Mouse (Mus musculus) inflammation-experienced regulatory T-cells, adult 6 months (primary cell): Measurements from ENCODE around the gene Cxcl5. TPM values are rescaled to one million over a fixed set of nuclear protein-coding genes. Genes with fewer than 3 reads are reported as not detected.

Experiments used
- ATAC-seq: one replicate; pipeline ENCODE4 v1.8.0; 2017
- polyA plus RNA-seq, 3 experiments: library from polyadenylated mRNA; unstranded; fragments of 100-300 nt; shearing (Covaris generic); gene quantifications; one replicate each; pipeline ENCODE4 v1.2.1; 2017

Gene Cxcl5
- polyA plus RNA-seq: not detected

DNA sequence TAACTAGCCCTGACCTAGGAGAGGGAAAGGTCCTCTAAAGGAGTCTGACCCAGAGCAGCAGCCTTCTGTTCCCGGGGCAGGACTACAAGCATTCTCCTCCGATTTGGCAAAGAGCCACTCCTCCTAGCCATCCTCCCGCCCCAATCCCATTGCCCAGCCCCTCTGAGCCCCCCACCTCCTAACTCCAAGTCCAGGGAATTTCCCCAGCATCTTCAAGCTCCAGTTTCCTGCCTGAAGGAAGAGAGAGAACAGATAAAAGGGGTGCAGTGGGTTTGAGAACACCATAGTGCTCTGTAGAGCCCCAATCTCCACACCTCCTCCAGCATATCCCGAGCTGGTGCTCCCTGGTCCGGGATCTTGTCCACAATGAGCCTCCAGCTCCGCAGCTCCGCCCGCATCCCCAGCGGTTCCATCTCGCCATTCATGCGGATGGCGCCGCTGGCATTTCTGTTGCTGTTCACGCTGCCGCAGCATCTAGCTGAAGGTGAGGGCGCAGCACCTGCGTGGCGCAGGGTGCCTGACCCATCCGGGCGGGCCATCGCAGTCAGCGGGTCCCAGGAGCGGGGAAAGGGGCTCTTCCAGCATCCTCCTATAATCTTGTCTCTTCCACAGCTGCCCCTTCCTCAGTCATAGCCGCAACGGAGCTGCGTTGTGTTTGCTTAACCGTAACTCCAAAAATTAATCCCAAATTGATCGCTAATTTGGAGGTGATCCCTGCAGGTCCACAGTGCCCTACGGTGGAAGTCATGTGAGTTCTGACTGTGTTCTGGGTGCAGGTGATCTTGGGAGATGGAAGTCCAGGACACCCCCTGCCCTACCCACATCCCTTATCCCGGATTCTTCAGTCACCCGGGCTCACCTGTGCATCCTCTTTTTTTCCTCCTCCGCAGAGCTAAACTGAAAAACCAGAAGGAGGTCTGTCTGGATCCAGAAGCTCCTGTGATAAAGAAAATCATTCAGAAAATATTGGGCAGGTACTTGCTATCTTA is at the start of gene Cxcl5:
Cxcl5 (plus strand) TSS at position 284 of the 989 bp plus-strand sequence.
- ATAC-seq: no peak

DNA sequence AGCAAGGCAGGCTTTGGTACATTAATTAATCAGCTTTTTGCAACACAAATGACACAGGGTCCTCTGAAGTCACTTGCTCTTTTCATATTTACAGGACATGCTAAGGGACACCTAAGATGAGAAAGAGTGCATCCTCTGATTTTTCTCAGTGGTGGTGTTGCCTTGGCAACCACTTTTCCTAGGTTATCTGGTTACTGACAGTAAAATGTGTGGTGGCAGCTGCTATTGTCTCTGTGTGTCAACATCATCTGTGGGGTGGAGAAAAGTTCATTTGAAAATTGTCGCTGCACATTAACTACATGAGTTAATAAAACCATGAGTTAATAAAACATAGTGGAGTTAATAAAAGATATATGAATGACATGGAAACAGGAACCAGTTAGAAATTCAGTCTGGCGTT is 47.8 kb upstream of the Cxcl5 start:
- ATAC-seq: no peak

DNA sequence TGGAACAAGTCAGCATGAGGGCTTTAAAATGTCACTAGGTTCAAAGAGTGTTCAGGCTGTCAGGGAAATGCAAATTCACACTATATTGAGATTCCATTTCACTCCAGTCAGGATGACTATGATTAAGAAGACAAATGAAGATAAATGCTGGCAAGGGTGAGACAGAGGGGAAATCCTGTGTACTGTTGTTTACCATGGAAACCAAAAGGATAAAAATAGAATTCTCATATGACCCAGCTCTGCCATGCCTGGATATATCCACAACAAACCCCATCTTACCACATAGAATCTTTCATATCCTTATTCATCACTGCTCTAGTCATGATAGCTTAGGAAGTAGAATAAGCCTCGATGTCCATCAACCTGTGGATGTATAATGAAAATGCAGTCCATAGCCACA is 41.2 kb upstream of the Cxcl5 start:
- ATAC-seq: no peak

DNA sequence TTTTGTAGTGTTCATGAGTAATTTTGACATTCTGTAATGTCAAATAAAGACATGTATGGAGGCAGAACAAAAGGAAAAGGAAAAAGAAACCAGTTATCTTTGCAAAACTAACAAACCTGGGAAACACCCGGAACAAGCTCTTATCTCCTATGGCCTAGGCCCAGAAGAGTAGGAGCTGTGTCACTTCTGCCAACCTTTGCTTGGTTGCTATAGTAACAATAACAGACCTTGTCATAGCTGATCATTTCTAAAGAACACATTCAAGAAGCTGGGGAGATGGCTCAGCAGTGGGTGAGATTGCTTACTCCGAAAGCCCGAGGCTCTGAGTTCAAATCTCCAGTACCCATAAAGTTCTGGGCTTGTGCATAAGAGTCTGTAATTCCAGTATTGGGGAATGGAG is 36.5 kb upstream of the Cxcl5 start:
- no peak for ATAC-seq

DNA sequence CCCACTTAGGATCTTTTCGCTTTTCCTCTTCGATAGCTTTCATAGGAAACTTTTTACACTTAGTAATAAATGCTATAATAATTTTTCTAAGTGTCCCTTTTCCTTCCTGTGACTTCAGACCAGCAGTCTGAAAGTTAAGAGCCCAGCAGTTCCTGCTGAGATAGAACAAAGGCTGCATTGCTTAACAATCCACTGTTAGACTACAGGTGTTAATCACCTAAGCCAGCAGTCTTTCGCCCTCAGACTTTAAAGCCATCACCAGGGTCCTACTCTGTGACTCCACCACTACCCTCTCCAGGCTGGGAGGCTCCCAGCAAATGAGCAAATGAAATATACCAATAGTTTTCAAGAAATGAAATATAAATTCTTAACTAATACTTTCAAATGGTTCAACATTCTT is 30.9 kb upstream of the Cxcl5 start:
- no peak for ATAC-seq

DNA sequence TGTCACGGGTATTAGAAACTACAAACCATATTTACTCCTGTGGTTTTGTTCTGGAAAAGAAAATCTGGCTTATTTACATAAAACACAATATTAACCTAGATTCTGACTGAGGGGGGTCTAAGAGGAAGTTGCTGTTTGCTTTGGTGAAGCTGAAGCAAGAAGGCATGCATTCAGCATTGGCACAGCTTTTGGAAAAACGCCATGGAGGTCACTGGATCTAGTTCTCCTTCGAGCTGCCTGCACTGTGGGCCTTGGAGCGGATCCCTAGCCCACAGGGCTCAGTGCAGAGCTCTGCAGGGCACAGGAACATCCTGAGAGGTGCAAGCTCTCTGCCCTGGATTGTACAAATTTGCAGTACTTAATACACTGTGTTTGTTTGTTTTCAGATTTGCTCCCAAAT is 27.7 kb upstream of the Cxcl5 start:
- no peak for ATAC-seq

DNA sequence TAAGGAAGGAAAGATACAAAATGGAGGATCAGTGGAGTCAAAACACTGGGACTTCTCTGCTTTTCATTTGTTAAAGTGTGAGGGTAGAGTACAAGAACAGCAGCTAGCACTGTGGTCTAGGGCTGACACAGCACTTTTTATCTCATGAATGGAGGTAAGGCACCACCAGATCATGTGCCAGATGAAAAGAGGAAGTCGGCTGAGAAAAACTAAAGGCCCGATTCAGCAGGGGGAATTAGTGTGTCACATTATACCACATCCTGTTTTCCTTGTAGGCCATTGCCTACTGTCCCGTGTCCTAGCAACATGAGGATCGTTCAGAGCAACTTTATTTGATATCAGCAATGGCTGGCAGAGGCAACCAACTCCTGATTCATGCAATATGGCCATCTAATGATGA is 17.1 kb upstream of the Cxcl5 start:
- peak; percentile 81 for ATAC-seq

DNA sequence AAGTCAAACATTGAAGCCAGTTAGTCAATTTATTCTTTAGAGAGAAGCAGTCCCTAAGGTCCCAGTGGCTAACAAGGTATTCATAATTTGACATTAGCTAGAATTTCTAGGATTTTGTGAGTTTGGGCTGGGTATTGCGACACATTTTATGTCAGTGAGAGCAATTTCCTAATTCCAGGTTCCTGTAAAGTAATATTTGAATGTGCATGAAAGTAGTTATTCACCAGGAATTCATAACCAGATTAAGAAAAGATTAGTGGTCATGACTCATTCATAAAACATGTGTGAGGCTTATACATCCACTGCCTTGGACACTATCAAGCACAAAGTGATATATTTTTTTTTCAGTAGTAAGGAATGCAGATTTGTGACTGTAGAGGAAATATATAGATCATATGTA is 5.2 kb upstream of the Cxcl5 start:
- no peak for ATAC-seq

DNA sequence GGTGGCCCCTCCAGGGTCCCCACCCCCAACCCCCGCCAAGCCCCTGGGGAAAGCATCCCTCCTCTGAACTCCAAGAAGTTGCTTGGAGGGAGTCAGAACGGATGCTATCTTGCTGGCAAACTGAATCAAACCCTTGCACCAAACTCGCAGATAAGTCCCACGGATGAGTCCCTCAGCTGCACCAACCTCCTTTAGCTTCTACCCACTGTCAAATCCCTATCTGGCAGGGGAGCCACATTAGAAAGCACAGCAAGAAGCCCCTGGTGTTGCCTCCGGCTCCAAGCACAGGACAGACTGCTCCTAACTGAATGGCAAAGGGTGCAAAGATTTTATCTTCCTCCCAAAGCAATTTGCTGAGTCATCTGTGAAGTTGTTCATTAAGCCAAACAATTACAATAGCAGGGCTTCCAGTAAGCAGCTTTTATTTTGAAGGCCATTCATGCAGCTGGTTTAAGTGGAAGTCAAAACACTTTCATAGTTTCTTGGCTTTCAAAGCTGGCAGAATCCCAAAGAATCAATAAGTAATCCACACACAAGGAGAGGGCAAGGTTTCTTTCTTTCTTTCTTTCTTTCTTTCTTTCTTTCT is 1.0 kb upstream of the Cxcl5 start:
- no peak for ATAC-seq

DNA sequence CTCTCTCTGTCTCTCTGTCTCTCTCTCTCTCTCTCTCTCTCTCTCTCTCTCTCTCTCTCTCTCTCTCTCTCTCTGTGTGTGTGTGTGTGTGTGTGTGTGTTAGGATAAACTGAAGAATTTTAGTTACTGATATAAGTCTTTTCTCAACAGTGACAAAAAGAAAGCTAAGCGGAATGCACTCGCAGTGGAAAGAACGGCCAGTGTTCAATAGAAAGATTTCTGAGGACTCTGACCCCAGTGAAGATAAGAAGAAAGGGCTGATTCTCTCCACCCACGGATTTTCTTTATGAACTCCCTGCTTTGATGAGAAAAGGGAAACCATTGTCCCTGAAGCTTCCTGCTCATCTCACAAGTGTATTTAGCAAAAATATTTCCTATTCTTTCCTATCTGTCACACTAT is 1.1 kb downstream of the Cxcl5 start:
- no peak for ATAC-seq

DNA sequence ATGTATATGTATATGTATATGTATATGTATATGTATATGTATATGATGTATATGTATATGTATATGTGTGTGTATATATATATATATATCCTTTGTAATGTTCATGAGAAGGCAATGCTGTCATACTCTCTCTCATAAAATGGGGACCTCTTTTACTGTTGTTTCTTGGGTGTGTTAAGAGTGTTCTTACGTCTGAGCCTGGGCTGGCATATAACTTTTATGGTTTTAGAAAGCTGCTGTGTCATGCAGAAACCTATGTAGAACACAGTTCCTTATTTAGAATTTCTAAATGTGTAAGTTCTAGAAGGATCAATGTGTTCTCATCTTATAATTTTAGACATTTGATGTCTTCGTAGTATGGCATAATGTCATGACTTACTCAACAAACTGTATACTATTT is 1.7 kb downstream of the Cxcl5 start:
- no peak for ATAC-seq

DNA sequence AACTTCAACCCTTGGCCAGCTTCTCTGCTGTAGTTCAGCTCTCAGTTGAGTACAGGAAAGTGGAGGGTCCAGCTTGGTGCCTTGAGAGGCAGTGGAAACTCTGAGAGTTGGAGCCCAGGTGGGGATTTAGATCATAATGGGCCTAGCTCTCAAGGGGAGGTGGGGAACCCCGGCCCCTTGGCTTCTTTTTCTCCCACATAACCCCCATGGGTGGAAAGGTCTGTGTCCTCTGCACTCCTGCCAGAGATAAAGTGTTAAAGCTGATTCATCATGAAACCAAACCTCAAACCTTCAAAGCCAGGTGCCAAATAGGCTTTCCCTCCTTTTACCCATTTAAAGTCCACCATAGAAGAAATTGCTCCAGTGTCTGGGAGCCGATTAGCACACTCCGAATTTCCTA is 2.7 kb downstream of the Cxcl5 start:
- ATAC-seq: no peak

DNA sequence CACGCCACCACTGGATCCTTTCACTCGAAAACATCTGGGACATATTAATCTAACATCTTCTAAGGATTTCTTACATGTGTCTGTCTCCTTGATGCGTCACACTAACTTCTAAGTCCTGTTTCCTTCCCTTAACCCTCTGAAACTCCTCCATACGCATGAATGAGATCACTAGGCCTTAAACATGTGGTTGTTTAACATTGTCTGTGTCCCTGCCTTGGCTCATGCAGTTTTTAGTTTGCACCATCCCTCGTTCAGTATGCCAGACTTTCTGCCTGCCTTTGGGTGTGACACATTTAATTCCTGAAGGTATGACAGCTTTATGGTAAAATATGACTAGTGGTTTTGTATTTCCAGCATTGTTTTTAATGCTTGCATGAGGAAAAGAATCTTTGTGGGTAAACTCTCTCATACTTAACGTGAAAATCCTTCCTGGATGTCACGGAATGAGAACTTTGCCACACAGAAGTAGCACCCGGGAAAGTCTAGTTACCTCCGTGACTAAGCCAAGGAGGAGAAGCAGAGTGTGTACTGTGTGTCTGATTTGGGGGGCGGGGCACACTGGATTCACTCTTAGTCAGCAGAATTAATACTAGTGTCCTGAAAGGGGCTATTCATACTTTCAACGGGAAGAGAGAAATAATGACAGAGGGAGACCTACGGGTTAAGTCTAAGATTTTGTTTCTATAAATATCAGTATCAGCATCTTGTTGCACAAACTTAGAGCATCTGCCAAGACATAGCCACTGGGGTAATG is 4.9 kb downstream of the Cxcl5 start:
- no peak for ATAC-seq

DNA sequence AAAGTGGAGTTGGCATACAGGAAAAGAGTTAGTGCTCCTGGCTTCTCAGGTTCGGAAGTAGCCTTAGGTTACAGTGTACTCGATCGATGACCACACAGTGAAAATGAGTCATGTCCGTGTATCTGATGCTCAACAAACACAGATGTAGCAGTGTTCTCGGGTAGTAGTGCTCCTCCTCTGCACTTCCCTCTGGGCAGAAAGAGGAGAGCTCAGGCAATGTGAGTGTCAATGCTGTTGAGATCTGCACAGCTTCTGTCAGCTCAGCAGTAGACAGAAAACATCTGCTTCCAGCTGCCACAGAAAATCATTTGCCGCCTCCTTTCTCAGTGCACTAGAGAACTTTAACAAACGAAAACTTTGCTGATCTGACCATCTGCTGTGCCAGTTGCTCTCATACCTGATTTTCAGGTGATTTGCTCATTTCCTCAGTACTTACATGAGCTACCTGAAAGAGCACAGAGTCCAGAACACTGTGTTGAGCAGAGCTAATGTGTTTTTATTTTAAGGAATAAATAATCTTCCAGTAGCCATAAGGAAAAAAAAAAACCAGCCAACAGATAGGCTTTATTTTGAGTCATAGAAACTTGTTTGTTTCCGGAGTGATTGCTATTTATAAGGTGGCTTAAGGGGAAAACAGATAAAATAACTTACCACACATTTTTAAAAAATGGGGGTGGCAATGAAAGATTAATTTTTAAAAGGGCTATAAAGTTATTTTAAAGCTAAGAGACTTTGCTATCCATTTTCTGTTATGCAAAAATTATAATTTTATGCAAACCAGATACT is 6.9 kb downstream of the Cxcl5 start:
- no peak for ATAC-seq

DNA sequence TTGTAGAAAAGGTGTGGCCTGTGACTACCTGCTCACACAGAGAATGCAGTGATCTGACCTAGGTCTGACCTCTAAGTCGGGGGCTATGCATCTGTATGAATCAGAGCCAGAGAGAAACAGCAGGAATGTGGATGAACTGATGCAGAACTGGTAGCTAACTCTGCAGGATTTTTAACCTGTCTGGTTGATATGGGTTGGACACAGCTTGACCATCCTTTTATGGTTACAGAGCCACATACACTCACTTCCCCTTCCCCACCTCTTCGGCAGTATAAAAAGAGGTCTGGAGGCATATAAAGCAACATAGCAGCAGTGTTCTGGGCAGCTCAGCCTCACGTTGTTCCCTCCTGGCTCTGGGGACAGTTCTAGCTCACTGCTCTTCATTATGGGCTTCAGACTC is 9.1 kb downstream of the Cxcl5 start, which contains the start of gene Ppbp:
Ppbp (plus strand) TSS at position 301 of the 400 bp plus-strand sequence.
- ATAC-seq: no peak

DNA sequence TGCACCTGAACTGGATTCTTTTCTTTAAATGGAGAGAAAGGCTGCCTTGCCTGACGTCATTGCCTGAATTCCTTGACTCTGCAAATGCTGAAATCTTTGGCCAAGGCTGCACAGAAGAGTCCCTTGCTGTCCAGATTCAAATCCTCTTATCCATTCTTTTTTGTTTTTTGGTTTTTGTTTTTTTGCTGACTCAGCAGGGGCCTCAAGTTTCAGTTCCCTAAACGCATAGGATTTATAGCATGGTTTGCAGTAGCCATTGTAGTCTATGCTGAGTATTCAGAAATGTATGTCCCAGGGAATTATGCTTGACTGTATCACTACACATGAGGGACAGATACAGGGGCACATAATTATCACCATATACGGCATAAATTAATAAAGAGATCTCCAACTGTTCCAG is 12.2 kb downstream of the Cxcl5 start:
- ATAC-seq: no peak

DNA sequence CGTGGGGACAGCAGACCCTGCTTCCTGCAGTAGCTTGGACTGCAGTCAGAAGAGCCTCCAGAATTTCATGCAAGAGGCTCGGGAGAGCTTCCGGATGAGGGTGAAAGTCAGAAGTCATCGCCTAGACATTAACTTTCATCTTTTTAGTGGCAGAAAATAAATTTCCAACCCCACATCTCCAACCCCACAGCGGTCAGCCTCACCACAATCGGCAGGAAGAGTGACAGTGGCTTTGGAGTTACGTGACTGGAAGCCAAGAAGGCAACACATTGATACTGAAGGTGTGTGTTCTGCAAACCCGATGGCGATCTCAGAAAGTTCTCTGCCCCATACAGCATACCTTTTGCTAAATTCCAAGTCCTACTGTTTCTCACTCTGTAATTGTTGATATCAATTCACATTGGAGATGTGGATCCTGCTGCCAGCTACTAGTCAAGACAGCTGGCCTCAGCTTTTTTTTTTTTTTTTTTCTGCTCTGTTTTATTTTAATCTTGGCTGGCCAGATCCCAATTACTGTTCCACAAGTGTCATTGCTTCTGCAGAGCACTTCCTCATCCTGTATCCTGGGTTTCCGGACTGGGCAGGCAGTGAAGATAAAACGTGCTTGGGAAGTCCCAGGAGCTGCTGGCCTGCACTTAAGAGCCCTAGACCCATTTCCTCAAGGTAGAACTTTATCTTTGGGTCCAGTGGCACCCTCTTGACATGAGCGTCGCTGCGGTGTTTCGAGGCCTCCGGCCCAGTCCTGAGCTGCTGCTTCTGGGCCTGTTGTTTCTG is 12.9 kb downstream of the Cxcl5 start, which contains the start of gene Pf4:
Pf4 (plus strand) TSS at position 556 of the 774 bp plus-strand sequence.
- no peak for ATAC-seq

DNA sequence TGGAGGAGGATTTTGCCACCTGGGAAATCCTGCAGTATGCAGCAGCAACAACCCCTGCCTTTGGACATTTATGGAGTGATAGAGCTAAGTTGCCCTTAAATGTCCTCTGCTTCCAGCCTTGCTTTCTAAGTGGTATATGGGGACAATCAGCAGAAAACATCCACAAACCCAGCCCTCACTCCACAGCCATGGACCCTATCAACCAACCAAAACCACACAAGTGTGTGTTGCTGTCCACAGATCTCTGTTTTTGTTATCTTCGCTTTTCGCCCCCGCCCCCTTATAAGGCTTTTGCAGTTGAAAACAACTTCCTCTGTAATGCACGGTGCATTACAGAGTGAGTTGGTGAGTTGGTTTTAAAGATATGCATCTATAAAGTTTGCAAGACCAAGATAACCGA is 16.4 kb downstream of the Cxcl5 start:
- ATAC-seq: no peak

DNA sequence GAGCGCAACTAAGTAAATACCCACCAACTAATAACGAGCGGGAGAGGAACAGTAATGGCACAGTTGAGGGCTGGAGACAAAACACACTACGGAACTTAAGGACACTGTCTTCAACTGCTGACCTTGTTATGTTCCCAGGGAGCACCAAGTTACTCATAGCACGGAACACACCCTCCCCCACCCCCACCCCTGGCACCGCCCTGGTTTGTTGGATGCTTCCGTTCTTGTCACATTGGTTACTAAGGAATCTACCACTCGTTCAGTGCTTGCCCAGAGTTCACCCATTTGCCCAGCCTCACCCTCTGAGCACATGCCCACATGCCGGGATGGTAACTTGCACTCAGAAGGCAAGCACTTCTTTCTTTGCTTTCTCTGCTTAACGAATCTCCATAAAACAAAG is 18.5 kb downstream of the Cxcl5 start:
- no peak for ATAC-seq

DNA sequence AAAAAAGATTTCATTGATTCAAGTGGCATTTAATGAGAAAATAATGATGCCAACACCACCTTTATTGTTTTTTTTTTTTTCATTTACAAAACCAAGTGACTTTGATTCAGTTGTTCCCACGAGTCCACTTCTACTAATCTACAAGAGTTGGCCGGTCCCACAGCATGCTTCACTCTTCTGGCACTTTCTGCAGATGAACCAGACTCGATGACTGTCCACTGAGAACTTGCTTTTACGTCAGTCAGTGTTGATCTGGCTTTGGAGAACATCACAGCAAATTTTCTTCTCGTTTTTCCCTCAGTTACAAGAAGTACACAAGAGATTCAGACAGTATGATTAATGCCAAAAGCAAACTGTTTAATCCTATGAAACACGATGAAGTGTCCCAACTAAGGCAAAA is 19.7 kb downstream of the Cxcl5 start:
- no peak for ATAC-seq

DNA sequence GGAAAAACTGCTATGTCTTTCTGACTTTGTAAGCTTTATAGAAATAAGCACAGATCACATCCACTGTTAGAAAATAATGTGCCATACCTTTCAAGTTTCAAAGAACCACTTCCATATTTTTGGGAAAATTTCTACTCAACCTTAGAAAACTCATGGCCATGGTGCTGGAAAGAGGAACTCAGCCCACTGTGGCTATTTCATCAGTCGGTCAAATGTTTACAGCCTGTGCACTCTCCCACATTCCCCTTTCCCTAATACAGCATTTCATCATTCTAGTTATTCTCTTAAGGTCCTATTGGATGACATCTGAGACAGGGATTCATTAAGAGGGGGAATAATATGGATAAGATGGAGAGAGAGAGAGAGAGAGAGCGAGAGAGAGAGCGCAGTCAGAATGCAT is 24.5 kb downstream of the Cxcl5 start:
- ATAC-seq: no peak
